Mouse (Mus musculus): Measurements from ENCODE around the gene Fbxo47.

GRCm38 (mm10) chr11:97908634-97909348 lies 24.8 kb upstream of the Fbxo47 start:
- no peak for TF ChIP-seq CTCF (IDR thresholded peaks at IDR 0.05 in 2 of 3, conservative IDR thresholded peaks at IDR 0.05 in 1 of 3; ENCODE audit: control insufficient read depth in 1 of 3, insufficient read depth in 1 of 3, low read depth in 2 of 3, low read length in 3 of 3, poor library complexity in 1 of 3, severe bottlenecking in 1 of 3)
- no peak for TF ChIP-seq JUND (IDR thresholded peaks at IDR 0.05; ENCODE audit: low read depth, low read length)
- no peak for TF ChIP-seq TBP (IDR thresholded peaks at IDR 0.05; ENCODE audit: low read depth, low read length)
- no peak for TF ChIP-seq POLR2A (IDR thresholded peaks at IDR 0.05; ENCODE audit: control insufficient read depth in 1 of 2, insufficient read depth in 1 of 2, low read depth in 1 of 2, low read length in 2 of 2, poor library complexity in 1 of 2)
- TF ChIP-seq MAZ (IDR thresholded peaks at IDR 0.05; ENCODE audit: low read depth, low read length): no peak
- no peak for TF ChIP-seq MEF2A (IDR thresholded peaks at IDR 0.05; ENCODE audit: extremely low read depth, insufficient replicate concordance, low read depth, low read length, poor library complexity, severe bottlenecking)
- TF ChIP-seq USF1 (IDR thresholded peaks at IDR 0.05; ENCODE audit: low read depth, low read length): no peak
- TF ChIP-seq CHD2 (IDR thresholded peaks at IDR 0.05; ENCODE audit: low read length): no peak
- no peak for TF ChIP-seq GATA1 (IDR thresholded peaks at IDR 0.05; ENCODE audit: low read depth, low read length)

All from MEL (cell line).